Mouse (Mus musculus) right cerebral cortex, postnatal 36 days (tissue): ENCODE data around the gene Myh2.

Experiments used
- DNase-seq, 2 experiments: peaks; one replicate each; pipeline ENCODE4 v3.0.0; 2022; ENCODE audit warnings: low spot score in 2 of 2, mixed read lengths in 1 of 2

Myh2 gene

GRCm38 (mm10) chr11:67151651-67152630 lies 18.9 kb upstream of the Myh2 start:
- DNase-seq, result no peak

- peak; percentile 19 to 58 for DNase-seq
Observed at GRCm38 (mm10) chr11:67153123-67153522, 17.7 kb upstream of the Myh2 start.

DNA sequence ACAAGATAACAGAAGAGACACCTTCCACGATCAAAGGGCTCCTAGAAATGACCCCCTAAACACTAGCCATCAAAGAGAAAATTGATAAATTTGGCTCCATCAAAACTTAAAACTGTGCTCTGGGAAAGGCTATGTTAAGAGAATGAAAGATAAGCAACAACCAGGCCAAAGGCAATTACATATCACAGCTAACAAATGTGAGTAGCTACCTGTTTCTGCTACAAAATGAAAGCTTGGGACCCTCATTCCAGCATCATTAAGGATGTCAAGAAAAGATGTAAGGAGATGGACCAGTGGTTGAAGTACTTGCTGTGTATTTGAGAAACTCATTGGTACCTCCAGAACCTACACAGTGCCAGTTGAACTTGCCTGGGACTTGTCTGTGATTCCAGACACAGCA lies 17.0 kb upstream of the Myh2 start:
- DNase-seq, result no peak

DNA sequence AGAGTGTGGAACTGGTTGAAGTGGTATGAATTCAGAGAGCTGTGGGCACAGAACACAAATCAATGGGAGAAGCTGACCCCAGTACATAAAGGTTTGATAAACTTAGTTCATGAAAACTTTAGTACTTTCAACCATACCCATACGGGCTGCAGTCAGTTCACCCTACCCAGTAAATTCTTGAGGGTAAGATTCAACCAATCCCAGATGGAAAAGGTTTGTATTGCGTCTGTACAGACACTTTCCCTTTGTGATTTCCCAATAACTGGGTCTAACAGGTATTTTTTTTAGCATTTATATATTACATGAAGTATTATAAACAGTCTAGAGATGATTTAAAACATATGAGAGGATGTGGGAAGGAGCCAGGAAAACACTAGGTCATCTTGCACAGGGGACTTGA lies 15.2 kb upstream of the Myh2 start:
- DNase-seq, result no peak

DNA sequence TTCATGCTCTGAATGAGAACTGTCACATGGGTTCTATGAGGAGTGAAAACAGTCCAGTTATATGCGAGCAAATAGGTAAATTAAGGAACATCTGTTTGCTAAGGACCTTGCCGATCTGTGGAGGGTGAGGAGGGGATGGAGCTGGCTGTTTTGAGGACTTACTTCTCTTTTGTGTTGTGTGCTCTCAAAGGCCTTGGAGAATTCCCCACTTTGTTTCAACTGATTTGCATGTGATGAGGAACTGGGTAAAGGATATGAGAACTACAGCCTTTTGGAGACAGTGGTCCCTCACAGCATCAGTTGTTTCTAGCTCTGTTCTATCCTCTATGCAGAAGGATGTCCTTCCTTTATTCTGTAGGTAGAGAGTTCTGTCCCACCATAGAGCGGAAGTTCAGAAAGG lies 10.7 kb upstream of the Myh2 start:
- DNase-seq, result no peak

- DNase-seq, result peak; percentile 48 to 52
Observed at GRCm38 (mm10) chr11:67163701-67164100, 7.1 kb upstream of the Myh2 start.

GRCm38 (mm10) chr11:67164851-67165250 lies 6.0 kb upstream of the Myh2 start:
- no peak for DNase-seq

- DNase-seq, result no peak
Observed at GRCm38 (mm10) chr11:67169301-67169700, 1.5 kb upstream of the Myh2 start.

GRCm38 (mm10) chr11:67172439-67172838 lies 1.6 kb downstream of the Myh2 start:
- no peak for DNase-seq

DNA sequence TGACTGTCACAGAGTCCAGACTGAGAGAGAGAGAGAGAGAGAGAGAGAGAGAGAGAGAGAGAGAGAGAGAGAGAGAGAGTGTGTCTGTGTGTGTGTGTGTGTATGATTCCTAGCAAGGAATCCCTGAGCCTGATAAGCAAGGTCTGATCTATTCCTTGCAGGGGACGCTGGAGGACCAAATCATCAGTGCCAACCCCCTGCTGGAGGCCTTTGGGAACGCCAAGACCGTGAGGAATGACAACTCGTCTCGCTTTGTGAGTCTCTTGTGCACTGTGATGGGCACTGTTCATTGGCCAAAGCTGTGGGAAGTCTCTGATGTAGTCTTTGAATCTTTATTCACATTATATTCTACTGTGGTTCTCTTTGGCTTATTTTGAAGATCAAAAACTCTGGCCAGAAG lies 5.5 kb downstream of the Myh2 start:
- no peak for DNase-seq

DNA sequence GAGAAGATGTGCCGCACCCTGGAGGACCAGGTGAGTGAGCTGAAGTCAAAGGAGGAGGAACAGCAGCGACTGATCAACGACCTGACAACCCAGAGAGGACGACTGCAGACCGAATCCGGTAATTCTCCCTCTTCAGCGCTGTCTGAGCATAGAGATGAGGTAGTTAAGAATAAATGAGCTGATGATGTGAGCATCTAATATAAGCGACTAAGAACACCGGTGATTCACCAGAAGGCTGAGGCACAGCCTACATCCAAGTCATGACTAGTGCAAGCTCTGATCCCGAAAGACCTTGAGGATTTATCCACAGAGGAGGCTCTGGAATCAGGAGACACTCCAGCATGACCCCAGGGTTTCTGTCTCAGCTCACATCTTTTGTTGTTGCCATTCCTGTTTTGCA lies 19.5 kb downstream of the Myh2 start:
- DNase-seq, result no peak

DNA sequence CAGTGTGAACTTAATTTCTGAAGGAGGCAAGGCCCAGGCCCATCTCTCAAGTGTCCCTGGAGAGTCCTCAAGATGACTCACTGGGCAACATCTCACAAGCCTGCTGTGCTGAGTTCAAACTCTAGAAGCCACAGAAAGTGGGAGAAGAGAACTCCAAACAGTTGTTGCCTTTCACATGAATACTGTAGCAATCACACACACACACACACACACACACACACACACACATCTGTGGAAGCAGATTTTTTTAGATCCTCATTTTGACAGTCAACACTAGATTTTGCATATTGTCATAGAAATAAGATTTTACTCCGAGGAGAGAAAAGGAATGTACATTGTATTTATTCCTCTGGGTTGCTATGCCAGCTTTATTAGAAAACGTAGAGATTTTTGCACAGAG lies 20.0 kb downstream of the Myh2 start:
- DNase-seq, result no peak

GRCm38 (mm10) chr11:67191496-67191895 lies 20.7 kb downstream of the Myh2 start:
- DNase-seq, result no peak

DNA sequence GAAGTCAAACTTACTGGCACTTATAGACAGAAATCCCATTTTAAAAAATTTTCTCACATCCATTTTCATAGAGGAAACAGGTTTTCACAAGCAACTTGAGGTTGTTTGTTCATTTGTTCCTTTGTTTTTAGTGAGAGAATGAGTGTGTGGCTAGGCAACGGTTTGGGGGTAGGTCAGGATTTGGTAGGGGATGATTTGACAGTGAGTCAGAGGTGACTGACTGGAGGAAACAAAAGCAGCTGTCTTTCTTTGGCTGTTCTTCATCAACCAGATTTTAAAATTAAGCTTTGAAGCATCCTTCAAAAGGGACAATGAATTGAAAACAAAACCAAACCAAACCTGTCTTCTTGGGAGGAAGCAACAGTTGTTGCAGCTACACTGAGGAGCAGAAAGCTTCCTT lies 28.5 kb downstream of the Myh2 start:
- DNase-seq, result no peak

DNA sequence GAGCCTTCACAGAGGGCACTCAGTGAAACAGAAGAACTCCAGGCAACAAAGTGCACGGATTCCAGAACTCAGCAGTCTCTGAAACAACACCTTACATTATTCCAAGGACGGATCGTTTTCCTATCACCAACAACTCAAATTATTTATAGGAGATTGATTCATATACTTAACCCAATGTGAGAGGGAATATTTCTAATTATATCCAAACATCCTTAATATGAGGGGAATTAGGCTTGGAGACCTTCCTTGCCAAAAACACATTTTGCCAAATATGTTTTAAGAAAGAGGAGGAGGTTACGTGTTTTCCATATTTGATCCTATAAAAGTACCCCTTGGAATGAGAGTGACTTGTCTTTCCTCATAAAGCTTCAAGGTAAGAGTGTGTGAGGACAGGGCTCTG lies 28.9 kb downstream of the Myh2 start, which contains the start of gene Myh1:
TSS of gene Myh1 (plus strand) at position 301 of the 400 bp plus-strand sequence.
- DNase-seq, result no peak

DNA sequence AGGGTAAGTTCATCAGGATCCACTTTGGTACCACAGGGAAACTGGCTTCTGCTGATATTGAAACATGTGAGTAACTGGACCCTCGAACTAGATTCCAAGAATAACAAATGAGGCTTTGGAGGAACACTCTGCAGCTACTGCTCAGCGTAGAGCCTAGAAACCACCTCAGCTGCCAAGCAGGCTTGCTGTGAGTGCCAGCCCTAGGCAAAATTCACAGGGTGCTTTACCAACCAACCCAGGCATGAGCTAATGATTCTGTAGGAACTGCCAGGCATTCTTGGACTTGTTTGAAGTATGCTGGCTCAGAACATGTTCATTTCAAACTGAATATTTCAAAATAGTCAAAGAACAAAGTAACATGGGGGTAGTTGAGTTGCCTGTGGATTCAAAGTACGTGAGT lies 33.9 kb downstream of the Myh2 start:
- DNase-seq, result no peak

DNA sequence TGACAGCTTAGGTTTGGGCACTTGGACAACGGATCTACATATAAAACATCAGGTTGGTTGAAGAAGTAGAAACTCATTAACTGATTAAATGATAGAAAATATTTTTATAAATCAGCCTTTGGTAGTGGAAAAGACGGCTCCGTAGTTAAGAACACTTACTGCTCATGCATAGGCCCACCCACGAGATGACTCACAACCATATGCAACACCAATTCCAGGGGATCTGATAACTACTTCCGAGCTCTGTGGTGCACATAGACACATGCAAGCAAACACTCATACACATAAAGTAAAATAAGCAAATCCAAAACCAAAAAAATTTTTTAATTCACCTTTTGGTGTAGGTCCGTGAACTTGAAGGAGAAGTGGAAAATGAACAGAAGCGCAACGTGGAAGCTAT lies 51.0 kb downstream of the Myh2 start:
- DNase-seq, result no peak

- no peak for DNase-seq
Observed at GRCm38 (mm10) chr11:67224466-67224865, 53.6 kb downstream of the Myh2 start.

DNA sequence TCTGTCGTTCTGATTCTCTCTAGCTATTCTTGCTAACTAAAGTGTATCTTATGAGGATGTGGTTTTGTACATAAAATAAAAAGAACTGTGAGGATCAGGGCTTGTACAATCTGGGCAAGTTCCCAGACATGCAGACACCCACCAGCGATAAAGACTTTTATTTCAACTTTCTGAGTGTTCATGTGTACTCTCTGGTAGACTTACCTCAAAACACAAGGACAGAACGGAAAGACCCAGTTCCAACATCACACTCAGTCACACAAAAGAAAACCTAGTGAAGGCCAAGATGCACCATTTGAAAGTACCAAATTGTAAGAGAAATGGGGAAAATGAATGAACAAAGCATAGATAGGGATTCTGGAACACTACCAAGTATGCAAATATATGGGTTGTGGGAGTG lies 57.9 kb downstream of the Myh2 start:
- DNase-seq, result no peak

DNA sequence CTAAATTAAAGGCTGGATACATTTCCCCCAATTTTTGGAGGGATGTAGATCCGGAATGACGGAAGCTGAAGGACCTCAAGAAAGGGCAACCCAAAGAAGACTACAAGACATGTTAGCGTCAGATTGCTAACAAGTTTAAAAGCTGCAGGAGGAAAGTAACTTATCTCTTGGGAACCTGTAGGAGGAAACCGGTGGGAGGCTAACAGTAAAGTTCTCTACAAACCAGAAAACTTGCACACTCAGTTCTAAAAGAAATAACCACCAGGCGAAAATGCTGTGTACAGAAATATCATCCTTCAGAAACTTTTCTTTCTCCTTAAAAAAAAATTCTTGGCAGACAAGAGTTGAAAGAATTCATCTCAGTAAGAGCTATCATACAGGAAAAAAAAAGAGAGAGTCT lies 58.3 kb downstream of the Myh2 start:
- DNase-seq, result peak in 1 of 2 experiments; percentile 48

- DNase-seq, result no peak
Observed at GRCm38 (mm10) chr11:67229946-67230345, 59.1 kb downstream of the Myh2 start.

GRCm38 (mm10) chr11:67235639-67236358 lies 65.0 kb downstream of the Myh2 start:
- DNase-seq, result peak in 1 of 2 experiments; percentile 30

DNA sequence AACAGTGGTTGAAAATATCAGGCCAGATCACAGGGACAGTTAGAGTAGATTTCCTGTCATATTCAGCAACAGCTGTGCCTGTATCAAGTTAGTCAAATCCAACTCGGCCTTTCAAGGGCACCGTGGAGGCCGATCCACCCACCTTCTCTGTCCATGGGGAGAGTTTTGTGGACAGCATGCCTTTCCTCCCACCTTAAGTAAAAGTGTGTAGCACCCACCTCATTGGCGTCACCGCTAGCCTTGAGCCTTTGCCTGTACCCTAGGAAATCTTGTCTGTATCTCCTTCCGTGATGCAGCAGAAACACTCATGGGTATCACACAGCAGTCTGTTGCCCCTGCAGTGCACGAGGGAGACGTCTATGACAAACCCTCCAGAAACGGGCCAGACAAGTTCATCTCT lies 66.0 kb downstream of the Myh2 start:
- DNase-seq, result no peak
